ENCODE assay signal across 18 mouse cellular contexts in the genomic region with DNA sequence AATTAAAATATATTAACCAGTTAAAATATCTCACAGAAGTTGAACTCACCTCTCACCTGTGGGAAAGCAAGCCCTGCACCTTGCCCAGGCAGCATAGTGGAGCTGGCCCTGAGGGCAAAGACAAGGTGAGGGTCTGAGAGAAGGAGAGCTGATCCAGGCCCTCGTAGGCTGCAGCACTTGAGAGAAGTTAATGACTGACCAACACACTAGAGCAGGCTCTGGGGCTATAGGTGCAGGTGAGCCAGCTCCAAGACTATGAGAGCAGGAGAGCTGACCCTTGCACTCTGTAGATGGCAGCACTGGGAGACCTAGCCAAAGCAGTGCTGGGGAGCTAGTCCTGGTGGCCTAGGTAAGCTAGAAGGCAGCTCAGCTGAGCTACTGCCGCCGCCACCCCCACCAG.
DNase-seq lines count a peak whose midpoint lies in the region; ATAC-seq and TF ChIP-seq lines count a peak whose summit lies in the region.
"Had no signal": no experiment of that assay in that cellular context is flagged by ENCODE, and none has a peak within 500 bp of the region (broad histone marks: within the 10 kb centered on the region; RNA-seq: fewer than 3 reads in every experiment).

No protein-coding gene starts in this region.

- no peak overlapping the region for H3K4me2 ChIP-seq in kidney, embryonic 14.5 days (replicated peaks; ENCODE audit: low read depth, low read length)
- H3K4me2 ChIP-seq: embryonic facial prominence, embryonic 13.5 days; heart, embryonic 13.5 days had no signal

- H3K36me3 ChIP-seq in kidney, embryonic 14.5 days (ENCODE audit: control insufficient read depth, insufficient read depth, low read length): no peaks in the 10 kb centered on the region
- no peaks in the 10 kb centered on the region for H3K36me3 ChIP-seq in kidney, adult 2 months (ENCODE audit: control insufficient read depth, insufficient read depth, low read length)
- H3K36me3 ChIP-seq: embryonic facial prominence, embryonic 13.5 days; G1E; heart, embryonic 13.5 days had no signal

- H3K4me1 ChIP-seq in kidney, embryonic 14.5 days (ENCODE audit: control insufficient read depth, insufficient read depth, low read length): no peaks in the 10 kb centered on the region
- H3K4me1 ChIP-seq in kidney, adult 2 months (ENCODE audit: control insufficient read depth, insufficient read depth, low read length): no peaks in the 10 kb centered on the region
- H3K4me1 ChIP-seq: embryonic facial prominence, embryonic 13.5 days; heart, embryonic 13.5 days had no signal

- no peak for TF ChIP-seq CTCF in kidney, adult 2 months (conservative IDR thresholded peaks at IDR 0.05; ENCODE audit: insufficient read depth, insufficient read length, low read depth, low read length)

- H3K27me3 ChIP-seq in kidney, embryonic 14.5 days (ENCODE audit: control insufficient read depth, insufficient read depth, low read length): no peaks in the 10 kb centered on the region
- no peaks in the 10 kb centered on the region for H3K27me3 ChIP-seq in kidney, adult 2 months (replicated peaks; ENCODE audit: control insufficient read depth, insufficient read depth, low read length)
- H3K27me3 ChIP-seq: embryonic facial prominence, embryonic 13.5 days; heart, embryonic 13.5 days had no signal

- no peak overlapping the region for H3K27ac ChIP-seq in kidney, embryonic 14.5 days (ENCODE audit: low read depth, low read length)
- H3K27ac ChIP-seq in kidney, adult 2 months (ENCODE audit: insufficient read depth, low read depth, low read length): no peak overlapping the region
- H3K27ac ChIP-seq: embryonic facial prominence, embryonic 13.5 days; heart, embryonic 13.5 days had no signal

- TF ChIP-seq POLR2A in kidney, adult 2 months (IDR thresholded peaks at IDR 0.05; ENCODE audit: low read depth, low read length): no peak

- no peak for DNase-seq in kidney, adult 9 months
- DNase-seq in kidney, postnatal 10 days: peak; percentile 3
- DNase-seq in kidney, adult 2 months: no peak
- peak; percentile 24 for DNase-seq in ES-CJ7 (ENCODE audit: low read depth, low spot score)
- peak; percentile 15 for DNase-seq in ZHBTc4 (ENCODE audit: low read depth, low spot score)
- DNase-seq: adrenal gland, postnatal 14 days; cerebellum, adult 18-20 months; cerebellum, adult 9-11 months; cerebellum, postnatal 36 days; gastrocnemius, postnatal 36 days; heart, adult 11 months; heart, postnatal 36 days had no signal

- no peak overlapping the region for H3K9ac ChIP-seq in kidney, embryonic 14.5 days (ENCODE audit: low read depth, low read length)
- H3K9ac ChIP-seq: embryonic facial prominence, embryonic 13.5 days; heart, embryonic 13.5 days had no signal

- no peak overlapping the region for H3K4me3 ChIP-seq in kidney, embryonic 14.5 days (ENCODE audit: low read length)
- no peak overlapping the region for H3K4me3 ChIP-seq in kidney, adult 2 months (ENCODE audit: insufficient read depth, low read depth, low read length)
- H3K4me3 ChIP-seq: embryonic facial prominence, embryonic 13.5 days; heart, embryonic 13.5 days had no signal

- no peaks in the 10 kb centered on the region for H3K9me3 ChIP-seq in kidney, embryonic 14.5 days (ENCODE audit: control insufficient read depth, low read length)
- H3K9me3 ChIP-seq: embryonic facial prominence, embryonic 13.5 days; G1E; heart, embryonic 13.5 days had no signal

- ATAC-seq in kidney, embryonic 14.5 days (ENCODE audit: low FRiP score, low TSS enrichment): peak; percentile 78; the same call in 1 of the 2 replicates
- no peak for ATAC-seq in megakaryocyte progenitor cell, adult 5-6 weeks (replicated peaks; ENCODE audit: poor library complexity)
- ATAC-seq: forebrain, embryonic 14.5 days had no signal

- 72% methylated on average over 3 of the region's 3 CpGs for WGBS in kidney, embryonic 14.5 days
- WGBS in kidney, adult 2 months: 57% methylated on average over 3 of the region's 3 CpGs

Comparison
In these comparisons a context has a peak if more than half of its experiments do, and no peak if none do; other contexts are left out.
1. DNase-seq: peak in kidney, postnatal 10 days (single experiment), ES-CJ7 (single experiment) and ZHBTc4 (single experiment); none in kidney, adult 9 months (single experiment) and kidney, adult 2 months (single experiment).